Mouse (Mus musculus) cerebellum, adult 18-20 months (tissue): ENCODE data around the gene Tcte1.

Experiments
- DNase-seq, 2 experiments: peaks; one replicate each; pipeline ENCODE4 v3.0.0; 2021

Tcte1 gene

DNA sequence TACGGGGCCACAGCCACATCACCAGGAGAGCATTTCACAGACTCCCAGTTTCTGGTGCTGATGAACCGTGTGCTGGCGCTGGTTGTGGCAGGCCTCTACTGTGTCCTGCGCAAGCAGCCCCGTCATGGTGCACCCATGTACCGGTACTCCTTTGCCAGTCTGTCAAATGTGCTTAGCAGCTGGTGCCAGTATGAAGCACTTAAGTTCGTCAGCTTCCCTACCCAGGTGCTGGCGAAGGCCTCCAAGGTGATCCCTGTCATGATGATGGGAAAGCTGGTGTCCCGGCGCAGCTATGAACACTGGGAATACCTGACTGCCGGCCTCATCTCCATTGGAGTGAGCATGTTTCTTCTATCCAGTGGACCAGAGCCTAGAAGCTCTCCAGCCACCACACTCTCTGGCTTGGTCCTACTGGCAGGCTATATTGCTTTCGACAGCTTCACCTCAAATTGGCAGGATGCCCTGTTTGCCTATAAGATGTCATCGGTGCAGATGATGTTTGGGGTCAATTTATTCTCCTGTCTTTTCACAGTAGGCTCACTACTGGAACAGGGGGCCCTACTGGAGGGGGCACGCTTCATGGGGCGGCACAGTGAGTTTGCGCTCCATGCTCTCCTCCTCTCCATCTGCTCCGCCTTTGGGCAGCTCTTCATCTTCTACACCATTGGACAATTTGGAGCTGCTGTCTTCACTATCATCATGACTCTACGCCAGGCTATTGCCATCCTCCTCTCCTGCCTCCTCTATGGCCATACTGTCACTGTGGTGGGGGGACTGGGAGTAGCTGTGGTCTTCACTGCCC, 43.3 kb downstream of the Tcte1 start:
- peak; percentile 25 to 41 for DNase-seq

DNA sequence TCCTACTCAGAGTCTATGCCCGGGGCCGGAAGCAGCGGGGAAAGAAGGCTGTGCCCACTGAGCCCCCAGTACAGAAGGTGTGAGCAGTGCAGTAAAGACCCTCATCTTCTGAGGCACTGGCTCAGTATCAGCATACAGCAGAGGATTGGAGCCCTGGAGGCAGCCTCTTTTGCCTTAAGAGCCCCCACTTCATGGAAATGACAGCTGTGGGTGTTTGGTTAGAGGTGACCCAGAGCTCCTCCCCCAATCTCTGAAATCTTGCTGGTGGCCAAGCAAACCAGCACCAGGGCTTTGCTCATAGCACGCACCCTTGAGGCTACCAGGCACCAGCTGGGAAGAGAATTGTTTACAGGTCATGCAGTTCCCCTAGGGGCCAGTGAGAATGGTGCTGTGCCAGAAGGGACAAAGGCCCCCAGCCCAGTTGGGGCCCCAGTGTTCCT, 43.9 kb downstream of the Tcte1 start:
- DNase-seq, result no peak

DNA sequence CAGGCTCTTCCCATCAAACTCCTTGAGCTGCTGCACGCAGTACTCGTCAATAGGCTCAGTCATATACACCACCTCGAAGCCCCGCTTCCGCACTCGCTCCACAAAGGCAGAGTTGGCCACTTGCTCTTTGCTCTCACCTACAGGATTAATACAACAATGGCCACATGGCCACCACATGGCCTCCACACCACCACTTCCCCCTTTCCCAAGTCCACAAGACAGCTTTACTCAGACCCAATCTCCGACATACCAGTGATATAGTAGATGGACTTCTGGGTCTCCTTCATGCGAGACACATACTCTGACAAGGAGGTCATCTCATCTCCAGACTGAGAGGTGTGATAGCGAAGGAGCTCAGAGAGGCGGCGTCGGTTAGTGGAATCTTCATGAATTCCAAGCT, 45.8 kb downstream of the Tcte1 start:
- no peak for DNase-seq

DNA sequence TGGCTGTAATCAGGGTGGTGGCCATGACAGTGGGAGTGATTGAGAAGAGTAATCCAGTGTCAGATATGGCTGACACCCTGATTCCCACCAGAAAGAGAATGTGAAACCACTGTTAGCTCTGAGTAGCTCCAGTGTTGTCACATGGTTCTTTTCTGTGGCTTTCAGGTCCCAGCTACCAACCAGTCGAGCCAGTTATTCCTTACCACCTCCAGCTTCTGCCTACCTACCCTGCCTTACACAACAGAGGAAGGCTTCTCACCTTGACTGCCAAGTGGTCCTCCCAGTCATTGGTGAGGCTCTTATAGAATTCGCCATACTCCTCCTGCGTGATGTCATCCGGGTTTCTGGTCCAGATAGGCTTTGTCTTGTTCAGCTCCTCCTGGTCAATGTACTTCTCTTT, 46.8 kb downstream of the Tcte1 start:
- no peak for DNase-seq

DNA sequence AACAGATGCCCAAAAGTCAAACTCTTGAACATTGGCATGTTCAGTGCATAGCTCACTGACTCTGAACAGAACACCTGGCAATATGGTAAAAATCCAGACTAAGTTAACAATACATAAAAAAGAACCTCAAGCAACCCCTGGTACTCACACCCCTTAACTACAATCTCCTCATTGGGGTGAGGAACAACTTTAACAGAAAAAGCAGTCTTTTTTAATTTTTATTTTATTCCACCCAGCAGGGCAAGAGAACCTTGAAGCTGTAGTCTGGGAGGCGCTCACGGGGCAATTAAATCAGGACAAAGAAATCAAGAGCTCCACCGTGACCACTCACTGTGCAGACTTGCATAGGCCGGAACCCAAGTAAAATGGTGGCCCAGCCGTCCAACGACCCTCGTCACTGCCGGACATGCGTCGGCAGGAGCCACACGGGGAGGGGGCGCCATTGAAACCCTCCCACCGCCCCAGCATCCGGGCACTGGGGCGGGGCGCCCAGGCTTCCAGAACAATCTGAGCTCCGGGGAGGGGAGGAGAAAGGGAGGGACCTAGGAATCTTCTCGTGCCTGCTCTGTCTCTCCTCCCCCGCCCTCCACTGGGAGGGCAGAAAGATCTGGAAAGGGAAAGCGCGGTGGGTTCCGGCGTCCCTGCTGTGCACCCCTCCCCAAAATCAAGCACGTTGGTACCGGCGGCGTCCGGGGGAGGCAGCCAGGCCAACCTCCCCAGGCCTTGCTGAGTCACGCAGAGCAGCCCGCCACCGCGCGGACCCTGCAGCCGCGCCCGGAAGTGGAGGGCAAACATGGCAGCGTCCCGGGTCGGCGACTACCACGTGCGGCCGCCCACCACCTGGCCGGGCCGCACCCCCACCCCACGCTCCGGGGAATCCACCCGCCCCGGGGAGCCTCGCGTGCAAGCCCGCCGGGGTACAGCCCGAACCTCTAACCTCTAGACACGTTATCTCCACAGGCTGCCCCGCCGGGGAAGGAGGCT, 49.2 kb downstream of the Tcte1 start:
- DNase-seq, result peak; percentile 71 to 74

DNA sequence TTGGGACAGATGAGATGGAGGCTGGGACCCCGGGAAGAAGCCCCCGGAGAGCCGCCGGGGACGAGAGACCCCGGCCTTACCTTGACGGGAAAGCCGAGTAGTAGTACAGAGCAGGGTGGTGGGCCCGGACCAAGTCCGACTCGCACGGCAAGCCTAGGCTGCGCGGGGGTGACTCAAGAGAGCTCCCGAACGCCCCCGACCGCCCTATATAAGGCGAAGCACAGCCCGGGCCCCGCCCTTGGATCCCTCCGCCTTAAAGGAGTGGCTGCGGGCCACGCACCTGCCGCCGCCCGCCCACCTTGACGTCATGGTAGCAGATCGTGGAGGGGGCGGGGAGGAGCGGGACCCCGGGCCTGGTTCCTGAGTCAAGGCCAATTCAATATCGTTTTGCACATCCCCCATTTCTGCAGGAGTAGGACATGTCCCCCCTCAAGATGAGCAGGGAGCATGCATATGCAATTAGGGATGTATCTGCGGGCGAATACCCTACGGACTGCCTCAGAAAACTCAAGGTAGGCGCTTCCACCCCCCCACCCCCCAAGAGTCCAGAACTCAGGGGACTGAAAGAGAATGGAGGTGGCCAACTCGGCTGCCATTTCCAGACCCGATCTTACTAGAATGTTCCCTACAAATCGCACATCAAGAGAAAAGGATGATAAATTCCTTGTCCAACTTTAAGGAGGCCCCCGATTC, 50.0 kb downstream of the Tcte1 start, which contains the start of gene Hsp90ab1:
TSS of gene Hsp90ab1 (minus strand) at position 185 of the 693 bp plus-strand sequence.
- peak; percentile 97 to 99 for DNase-seq

DNA sequence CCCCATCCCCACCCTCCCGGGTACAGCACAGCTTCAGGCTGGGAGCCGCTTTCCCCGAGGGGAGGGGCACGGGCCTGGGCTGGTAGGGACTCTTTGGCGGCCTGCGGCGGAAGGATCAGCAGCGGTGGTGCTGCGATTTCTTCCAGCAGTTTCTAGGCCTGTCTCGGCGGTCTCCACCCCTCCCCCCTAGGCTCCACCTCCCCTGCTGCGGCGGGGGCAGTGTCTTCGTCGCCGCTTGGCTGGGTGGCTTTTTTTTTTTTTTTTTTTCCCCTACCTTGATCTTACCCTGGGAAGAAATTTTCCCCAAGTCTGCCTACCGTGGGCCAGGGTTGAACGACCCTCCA, 50.5 kb downstream of the Tcte1 start:
- peak; percentile 94 to 96 for DNase-seq

DNA sequence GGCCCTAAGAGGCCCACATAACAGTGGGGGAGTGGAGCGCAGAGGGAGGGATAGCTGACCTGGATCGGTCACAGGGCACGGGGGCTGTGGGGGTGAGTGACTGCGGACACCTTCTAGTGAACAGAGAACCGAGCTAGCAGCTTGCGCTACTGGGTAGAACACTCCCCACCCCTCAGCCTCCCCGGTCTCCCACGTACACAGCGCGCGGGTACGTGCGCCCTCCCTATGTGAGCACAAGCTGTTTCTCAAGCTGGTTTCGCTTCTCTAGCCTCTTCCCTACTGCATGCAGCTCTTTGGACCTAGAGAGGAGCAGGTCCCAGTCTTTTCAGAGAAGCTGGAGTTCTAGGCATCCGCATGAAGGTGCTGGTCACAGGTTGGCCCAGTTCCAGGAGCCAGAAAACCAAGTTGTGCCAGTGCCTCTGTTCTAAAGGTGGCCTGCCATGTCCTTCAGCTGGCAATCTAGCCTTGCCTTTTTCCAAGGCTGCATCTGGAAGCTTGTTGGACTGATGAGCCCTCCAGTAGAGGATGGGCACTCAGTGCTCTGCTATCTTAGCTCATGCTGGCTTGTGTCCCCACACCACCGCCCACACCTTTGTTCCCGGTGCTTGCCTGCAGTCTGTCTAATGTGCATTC, 51.0 kb downstream of the Tcte1 start:
- DNase-seq, result peak; percentile 82 to 87

DNA sequence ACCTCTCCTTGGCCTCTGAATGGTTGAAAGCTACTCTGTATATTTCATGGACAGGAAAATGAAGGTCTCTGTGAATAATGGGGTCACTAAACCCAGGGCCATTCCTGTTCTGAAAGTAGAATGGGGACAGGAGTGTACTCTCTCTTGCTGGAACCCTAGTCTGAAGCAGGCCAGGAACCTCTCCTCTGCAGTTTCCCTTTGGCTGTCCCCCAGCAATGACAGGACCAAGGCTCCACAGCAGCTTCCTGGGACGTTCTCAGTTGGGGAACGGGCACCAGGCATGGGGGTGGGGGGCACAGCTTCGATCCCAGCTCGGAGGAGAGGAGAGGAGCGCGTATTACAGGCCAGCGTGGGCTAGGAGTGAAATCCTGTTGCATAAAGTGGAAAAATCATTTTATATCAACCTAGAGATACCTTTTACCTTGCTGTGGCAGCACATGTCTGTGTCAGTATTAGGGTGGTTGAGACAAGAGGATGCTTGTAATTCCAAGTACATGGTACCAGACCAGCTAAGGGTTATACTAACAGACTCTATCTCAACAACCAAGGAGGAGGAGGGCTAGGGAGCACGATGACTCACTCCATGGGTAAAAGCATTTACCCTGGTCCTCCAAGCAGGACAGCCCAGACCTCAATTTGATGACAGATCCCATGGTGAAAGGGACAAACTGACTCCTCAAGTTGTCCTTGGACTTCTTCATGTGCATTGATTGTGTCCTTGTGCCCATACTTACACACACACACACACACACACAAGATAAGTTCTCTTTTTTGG, 52.1 kb downstream of the Tcte1 start:
- peak in 1 of 2 experiments; percentile 36 for DNase-seq

DNA sequence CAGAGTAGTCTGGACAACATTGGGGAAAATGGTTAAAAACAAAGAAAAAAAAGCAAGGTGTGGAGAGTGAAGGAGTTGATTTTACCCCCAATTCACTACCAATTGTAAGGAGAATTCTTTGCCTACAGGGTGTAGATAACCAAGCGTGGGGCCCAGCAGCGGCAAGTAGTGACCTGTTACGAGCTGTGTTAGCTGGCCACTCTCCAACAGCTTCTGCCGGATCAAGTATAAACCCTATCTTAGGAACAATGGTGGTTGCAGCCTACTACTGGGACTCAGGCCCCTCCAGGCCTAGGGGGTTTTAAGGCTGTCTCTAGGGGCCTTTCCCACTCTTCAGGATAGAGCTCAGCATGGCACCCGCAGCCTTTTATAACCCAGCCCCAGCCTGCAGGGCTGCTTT, 55.0 kb downstream of the Tcte1 start:
- DNase-seq, result peak in 1 of 2 experiments; percentile 30

DNA sequence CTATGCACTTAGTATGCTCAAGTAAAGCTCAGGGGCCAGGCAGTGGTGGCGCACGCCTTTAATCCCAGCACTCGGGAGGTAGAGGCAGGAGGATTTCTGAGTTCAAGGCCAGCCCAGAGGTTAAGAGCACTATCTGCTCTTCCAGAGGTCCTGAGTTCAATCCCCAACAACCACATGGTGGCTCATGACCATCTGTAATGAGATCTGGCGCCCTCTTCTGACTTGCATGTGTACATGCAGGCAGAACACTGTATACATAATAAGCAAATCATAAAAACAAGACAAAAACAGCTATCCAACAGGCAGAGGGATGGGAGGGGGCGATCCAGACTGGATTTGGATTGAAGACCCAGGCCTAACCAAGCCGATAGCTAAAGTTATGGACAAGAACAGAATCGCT, 55.6 kb downstream of the Tcte1 start:
- DNase-seq, result peak in 1 of 2 experiments; percentile 30

DNA sequence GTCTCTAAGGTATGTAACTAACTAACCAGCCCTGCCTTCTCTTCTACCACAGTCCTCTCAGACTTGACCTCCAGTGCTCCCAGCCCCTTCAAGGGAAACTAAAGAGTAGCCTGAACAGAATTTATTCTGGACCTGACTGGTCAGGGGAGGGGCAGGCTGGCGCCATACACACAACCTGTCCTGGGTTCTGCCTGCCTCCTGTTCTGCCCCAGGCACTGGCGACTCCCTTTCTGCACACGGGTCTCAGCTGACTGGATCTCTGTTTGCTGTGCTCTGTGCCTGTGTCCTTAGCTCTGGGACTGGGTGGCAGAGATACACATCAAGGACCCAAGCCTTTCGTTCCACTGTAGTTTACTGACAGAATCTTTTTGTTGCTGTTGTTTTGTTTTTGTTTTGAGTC, 56.3 kb downstream of the Tcte1 start:
- no peak for DNase-seq

DNA sequence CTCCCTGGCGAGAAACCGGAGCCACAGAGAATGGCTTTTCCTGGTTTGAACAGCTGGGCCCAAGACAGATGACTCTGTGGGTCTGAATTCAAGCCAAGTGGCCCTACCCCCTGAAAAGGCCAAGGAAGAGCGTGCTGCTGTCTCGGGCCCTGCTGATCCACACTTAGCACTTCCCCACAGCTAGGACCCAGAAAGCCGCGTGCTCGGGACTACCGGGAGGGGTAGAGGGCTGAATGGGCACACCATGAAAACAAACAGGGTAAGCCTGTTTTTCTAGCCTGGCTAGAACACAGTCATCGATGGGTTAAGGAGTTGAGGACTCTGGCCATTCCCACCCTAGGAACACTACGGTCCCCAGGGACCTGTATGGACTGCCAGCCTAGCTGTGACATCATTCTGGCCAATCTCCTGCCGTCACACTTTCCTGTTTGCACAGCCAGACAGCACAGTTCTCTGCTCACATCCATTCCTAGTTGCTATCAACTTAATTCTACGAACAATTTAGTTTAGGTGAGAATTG, 57.8 kb downstream of the Tcte1 start:
- no peak for DNase-seq

DNA sequence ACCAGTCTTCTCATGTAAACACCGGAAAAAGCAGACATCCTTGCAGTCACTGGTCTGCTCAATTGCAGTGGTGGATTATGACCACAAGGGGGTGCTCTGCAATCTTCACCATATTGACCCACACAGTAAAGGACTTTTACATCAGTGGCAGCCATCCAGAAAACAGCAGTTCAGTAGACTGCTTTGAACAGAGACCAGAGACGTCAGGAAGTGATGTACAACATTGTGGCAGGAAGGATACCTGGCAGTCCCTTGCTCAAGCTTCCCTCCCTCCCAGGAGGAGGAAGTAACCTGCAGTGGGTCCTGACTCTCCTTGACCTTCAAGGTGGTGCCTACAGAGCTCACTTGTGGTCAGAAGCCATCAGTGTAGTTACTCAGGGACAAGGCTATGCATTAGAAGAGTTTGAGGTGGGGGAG, 58.3 kb downstream of the Tcte1 start:
- peak; percentile 70 to 77 for DNase-seq

DNA sequence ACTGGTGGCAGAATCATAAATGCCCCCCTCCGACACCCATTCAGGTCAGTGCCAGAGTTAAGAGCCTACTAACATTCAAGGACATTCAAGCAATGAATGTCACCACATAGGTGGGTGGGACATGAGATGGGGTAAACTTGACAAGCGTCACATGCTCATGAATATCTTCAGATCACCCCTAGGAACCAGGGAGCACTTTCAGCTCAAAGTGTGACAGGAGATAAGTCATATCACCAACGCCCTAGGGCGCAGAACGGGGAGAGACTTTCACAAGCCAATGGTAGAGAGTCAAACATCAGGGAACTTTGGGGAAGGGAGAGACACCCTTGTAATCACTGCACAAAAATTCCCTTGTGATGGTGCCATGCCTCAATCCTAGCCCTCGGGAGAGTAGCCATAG, 59.0 kb downstream of the Tcte1 start:
- DNase-seq, result no peak

DNA sequence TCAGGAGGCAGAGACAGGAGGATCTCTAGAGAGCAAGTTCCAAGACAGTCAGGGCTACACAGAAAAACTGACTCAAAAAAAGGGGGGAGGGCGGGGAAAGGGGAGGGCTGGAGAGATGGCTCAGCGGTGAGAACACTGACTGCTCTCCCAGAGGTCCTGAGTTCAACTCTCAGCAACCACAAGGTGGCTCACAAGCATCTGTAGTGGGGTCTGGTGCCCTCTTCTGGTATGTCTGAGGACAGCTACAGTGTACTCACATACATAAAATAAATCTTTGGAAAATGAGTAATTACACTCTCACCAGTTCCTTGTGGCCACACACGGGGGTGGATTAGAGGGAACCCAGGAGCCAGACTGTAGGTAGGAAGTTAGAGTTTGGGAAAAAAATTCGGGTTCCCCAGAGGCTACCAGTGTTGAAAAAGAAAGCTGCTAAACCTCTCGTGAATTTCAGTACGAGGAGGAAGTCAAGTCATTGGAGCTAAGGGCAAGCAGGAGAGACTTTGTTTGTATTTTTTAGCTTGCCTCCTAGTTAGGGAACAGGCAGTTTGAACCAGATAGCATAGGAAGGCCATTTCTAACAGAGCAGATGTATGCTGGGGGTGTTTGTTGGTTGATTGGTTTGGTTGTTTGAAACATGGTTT, 59.6 kb downstream of the Tcte1 start:
- DNase-seq, result peak in 1 of 2 experiments; percentile 34

DNA sequence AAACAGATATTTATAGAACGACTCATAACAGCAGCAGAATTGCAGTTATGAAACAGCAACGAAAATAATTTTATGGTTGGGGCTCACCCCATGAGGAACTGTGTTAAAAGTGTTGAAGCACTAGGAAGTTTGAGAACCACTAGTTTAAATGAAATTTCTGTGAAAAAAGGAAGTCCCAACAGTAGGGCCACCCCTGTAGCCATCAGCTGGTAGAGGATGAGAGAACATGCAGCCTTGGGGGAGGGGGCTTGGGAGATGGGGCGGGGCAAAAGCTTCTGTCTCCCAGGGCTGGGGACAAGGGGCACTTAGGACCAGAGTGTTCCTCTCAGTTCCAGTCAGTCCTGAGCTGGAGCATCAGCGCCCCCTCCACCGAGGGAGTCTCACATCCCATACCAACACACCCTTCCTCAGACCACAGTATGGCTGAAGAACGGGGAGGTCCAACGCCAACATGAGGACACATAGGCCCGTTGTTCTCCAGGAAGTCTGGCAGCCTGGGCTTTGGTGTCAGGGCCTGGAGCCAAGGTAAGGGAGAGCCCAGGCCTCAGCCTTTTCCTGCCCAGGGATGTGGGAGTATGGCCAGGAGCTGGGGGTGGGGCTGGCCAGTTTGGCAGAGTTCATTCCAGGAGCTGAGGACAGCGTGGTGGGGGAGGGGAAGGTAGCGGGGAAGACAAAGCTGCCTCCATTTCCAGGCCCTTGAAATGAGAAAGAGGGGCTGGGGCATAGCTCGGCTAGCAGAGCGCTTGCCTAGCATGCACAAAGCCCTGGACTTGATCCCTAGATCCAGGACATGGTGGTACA, 61.1 kb downstream of the Tcte1 start:
- peak; percentile 70 to 73 for DNase-seq

DNA sequence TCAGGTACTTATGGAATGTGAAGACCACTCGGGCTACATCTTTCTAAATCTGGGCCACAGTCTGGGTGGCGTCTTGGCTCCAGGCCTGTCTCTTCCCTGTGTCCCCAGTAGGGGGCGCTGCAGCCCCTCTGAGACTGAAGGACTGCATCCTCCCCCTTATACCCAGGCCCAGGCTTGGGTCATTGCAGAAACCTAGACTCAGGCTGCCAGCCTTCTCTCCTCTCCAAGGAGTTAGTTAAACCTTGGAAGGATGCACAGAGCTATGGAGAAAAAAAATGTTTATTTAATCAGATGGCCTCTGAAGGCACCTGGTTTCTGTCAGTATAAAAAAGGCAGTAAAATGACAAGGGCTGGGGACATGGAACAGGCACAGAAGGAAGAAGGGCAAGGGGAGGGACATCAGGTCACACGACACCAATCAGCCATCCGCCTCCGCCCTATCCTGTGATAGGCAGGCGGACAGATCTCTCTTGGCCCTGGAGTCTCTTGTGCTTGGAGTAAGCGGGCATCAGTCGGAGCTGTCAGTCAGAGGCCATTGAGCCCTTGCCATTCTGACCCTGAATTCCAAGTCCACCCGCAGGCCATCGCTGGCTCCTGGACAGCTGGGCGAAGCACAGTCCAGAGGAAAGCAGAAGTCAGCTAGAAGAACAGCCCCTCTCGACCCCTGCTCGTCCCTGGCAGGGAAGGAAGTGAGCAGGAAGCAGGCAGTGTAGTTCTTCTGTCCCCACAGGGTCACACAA, 61.9 kb downstream of the Tcte1 start:
- DNase-seq, result peak; percentile 72 to 84

DNA sequence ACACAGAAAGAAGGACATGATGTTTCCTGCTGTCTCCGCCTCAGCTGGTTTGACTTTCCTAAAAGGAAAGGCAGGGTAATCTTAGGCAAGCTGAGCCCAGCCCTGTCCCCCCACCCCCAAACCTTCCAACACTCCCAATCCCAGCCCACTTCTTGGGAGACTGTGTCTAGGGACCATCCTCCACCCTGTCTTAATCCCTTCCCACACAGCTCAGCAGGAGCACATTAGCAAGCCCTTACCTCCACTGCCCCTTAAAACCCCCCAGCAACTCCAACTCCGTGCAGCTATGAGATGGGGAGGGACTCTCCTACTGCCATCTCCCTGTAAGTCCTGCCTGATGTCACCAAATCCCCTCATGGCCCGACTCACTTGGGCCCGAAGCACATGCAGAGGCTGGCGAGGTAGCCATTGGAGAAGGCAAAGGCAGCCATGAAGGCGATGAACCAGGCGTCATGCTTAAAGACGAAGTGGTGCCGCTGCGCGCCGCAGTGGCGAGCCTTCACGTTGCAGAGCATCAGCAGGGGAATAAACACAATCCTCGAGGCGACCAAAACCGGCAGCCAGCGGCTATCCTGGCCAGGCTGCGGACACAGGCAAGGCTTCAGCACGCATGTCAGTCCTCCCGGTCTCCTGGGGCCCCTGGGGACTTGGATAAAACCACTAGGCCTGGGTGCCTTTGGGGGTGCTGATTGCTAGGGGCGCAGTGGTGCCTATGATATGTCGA, 62.7 kb downstream of the Tcte1 start:
- DNase-seq, result peak in 1 of 2 experiments; percentile 11
